In genomic region chr7:68580650-68581049, GRCm38 (mm10) we compare ENCODE assay signal across 8 mouse cellular contexts.
DNase-seq lines count a peak whose midpoint lies in the region; ATAC-seq lines count a peak whose summit lies in the region.

No protein-coding gene starts in this region.

- DNase-seq in midbrain, embryonic 14.5 days, result peak; percentile 76
- DNase-seq in adrenal gland, adult (ENCODE audit: inconsistent age in 2 of 2, low spot score in 1 of 2), result peak; percentile 19 to 71
- DNase-seq in cerebellum, postnatal 10 days, result peak; percentile 85 to 89
- peak; percentile 20 to 53 for DNase-seq in left cerebral cortex, postnatal 14 days (ENCODE audit: low spot score in 2 of 2)
- DNase-seq in retina, postnatal 7 days (ENCODE audit: low read depth, low spot score), result peak; percentile 30

- no peaks in the 10 kb centered on the region for H3K36me3 ChIP-seq in midbrain, embryonic 14.5 days (ENCODE audit: control insufficient read depth, insufficient read depth, low read length)
- no peaks in the 10 kb centered on the region for H3K36me3 ChIP-seq in midbrain, embryonic 15.5 days (replicated peaks)

- H3K27me3 ChIP-seq in midbrain, embryonic 14.5 days (ENCODE audit: control insufficient read depth, insufficient read depth, low read length), result 0 out of 2 replicates have a peak, but pooled peaks cover 3% of the 10 kb centered on the region
- peaks cover 6% of the 10 kb centered on the region; the same call in 1 of the 2 replicates for H3K27me3 ChIP-seq in midbrain, embryonic 15.5 days (replicated peaks)

- H3K9me3 ChIP-seq in midbrain, embryonic 14.5 days (ENCODE audit: control insufficient read depth, low read length), result no peaks in the 10 kb centered on the region
- H3K9me3 ChIP-seq in midbrain, embryonic 15.5 days, result no peaks in the 10 kb centered on the region

- ATAC-seq in midbrain, embryonic 14.5 days (ENCODE audit: low FRiP score, low TSS enrichment), result no peak
- ATAC-seq in midbrain, embryonic 15.5 days (replicated peaks), result no peak
- ATAC-seq in granulocyte monocyte progenitor cell, adult 5-6 weeks (replicated peaks; ENCODE audit: poor library complexity, severe bottlenecking), result peak; percentile 59; the same call in 1 of the 2 replicates
- ATAC-seq in activated CD4-positive, CD25-positive, alpha-beta regulatory T cell, adult 4 months, result no peak

- H3K4me2 ChIP-seq in midbrain, embryonic 14.5 days (ENCODE audit: low read length), result no peak overlapping the region
- H3K4me2 ChIP-seq in midbrain, embryonic 15.5 days, result no peak overlapping the region

- no peak overlapping the region for H3K27ac ChIP-seq in midbrain, embryonic 14.5 days (replicated peaks; ENCODE audit: low read depth, low read length)
- no peak overlapping the region for H3K27ac ChIP-seq in midbrain, embryonic 15.5 days

- WGBS in midbrain, embryonic 14.5 days, result 45% methylated on average over 4 of the region's 4 CpGs
- WGBS in midbrain, embryonic 15.5 days, result 36% methylated on average over 4 of the region's 4 CpGs

- peaks cover 4% of the 10 kb centered on the region; the same call in 1 of the 2 replicates for H3K4me1 ChIP-seq in midbrain, embryonic 14.5 days (ENCODE audit: control insufficient read depth, insufficient read depth, low read length)
- peaks cover 11% of the 10 kb centered on the region for H3K4me1 ChIP-seq in midbrain, embryonic 15.5 days

- intact Hi-C loops in left cerebral cortex, postnatal 14 days (cut with DNase I), result loop anchor here (1.0 to 2.0 kb wide), 2 partner anchors 243 to 250 kb away; no protein-coding TSS in a partner anchor

- H3K4me3 ChIP-seq in midbrain, embryonic 14.5 days (replicated peaks; ENCODE audit: low read depth, low read length), result no peak overlapping the region
- H3K4me3 ChIP-seq in midbrain, embryonic 15.5 days, result no peak overlapping the region

- H3K9ac ChIP-seq in midbrain, embryonic 14.5 days (replicated peaks; ENCODE audit: low read length), result no peak overlapping the region
- H3K9ac ChIP-seq in midbrain, embryonic 15.5 days, result no peak overlapping the region

Comparison
In these comparisons a context has a peak if more than half of its experiments do, and no peak if none do; other contexts are left out.
1. DNase-seq: peak in every context shown above with its lines; median percentile 87 in cerebellum, postnatal 10 days; 76 in midbrain, embryonic 14.5 days; 45 in adrenal gland, adult; 36 in left cerebral cortex, postnatal 14 days; 30 in retina, postnatal 7 days.